Mouse (Mus musculus) T-helper 2 cell (primary cell): ENCODE data around the gene Renbp.

ENCODE experiments used
- in situ Hi-C: fragments of 300-600 bp; cut with MboI, MseI; formaldehyde crosslinking; loops from one replicate; pipeline ENCODE4 v1.15.1; 2025; ENCODE audit warnings: high pct_unique_total_duplicates

The Renbp gene

DNA sequence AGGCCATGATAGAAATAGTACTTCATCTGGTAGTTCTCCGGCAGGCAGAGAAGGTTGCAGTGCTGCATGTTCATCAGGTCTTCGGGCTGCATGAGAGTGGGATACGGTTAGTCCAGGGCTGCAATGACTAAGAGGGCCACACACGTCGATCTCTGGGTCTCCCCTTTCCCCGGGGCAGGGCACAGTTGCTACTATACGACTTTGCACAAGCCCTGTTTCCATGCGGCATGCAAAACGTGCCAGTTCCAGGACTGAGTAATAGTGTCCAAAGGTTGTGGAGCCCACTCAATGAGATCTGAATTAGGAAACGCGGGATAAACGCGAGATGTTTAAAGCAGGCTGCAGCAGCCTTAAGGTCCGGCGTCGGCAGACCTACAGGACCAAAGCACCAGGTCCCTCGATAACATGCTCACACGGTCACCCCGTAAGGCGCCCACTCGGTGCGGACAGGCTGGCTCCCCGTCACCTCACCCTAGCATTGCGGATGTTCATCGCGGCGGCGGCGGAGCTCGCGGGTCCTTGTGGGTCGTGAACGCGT is 9.3 kb downstream of the Renbp start:
- in situ Hi-C loops, result no loop called here

DNA sequence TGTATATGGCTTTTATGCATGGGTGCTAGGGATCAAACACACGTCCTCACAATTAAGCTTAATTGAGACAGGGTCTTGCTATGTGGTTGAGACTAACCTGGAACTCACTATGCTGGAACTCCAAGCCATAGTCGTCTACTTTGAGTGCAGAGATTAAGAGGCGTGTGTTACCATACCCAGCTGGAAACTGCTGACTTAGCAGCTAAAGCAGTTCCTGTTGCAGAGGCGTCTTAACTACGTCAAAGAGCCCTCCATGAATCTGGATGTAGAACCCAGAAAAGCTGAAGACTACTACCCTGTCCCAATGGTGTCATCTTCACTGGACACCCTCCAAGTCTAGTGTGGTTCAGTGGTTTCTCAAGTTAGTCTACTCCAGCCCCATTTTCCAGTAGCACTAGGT is 12.0 kb downstream of the Renbp start:
- in situ Hi-C loops, result no loop called here

DNA sequence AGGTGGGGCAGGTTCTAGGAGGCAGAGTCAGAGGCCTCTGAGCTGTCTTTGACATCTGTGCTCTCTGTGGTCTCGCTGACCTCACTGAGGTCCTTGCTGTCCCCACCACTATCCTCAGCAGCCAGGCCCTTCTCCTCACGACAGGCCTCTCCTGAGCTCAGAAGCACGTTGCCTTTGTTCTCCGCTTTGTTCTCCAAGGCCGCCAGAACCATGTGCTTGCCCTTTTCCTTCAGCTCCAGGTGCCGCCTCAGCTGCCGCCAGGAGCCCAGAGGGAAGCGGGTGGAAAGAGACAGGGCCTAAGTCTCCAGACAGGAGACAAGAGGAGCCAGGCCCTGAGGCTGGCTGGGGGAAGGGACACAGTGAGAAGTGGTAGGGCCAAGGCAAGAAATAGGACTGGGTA is 13.7 kb downstream of the Renbp start:
- in situ Hi-C loops, result no loop called here

DNA sequence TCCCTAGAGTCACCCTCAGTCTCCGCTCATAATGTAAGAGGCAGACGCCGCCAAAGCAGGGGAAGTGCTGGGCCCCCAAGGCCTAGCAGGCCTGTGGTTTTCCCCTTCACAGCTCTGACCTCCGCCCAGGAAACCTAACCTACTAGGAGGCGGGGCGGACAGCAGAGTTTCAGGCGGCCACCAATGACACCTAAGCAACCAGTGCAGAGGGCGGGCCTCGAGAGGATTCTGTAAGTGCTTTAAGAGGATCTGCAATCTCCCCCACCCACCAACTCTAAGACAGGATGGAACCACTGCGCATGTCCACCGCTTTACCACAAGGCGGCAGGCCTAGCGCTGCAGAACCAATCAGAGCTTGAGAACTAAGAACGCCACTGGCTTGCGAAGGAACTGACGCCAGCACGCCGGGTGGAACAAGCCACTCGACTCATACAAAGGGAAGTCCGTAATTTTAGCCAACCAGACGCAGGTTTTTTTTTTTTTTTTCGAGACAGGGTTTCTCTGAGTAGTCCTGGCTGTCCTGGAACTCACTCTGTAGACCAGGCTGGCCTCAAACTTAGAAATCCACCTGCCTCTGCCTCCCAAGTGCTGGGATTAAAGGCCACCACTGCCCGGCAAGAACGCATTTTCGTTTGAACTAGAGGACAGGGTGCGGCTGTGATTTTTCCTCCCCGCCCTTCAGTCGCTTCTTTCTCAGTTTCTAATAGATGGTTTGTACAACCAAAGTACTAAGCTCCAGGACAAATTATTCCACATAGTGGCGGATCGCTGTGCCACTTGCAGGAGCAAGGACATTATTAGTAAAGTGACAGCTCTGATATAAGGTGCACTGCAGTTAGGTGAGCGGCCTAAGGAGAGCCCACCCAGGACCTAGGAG is 15.6 kb downstream of the Renbp start:
- in situ Hi-C loops, result no loop called here

DNA sequence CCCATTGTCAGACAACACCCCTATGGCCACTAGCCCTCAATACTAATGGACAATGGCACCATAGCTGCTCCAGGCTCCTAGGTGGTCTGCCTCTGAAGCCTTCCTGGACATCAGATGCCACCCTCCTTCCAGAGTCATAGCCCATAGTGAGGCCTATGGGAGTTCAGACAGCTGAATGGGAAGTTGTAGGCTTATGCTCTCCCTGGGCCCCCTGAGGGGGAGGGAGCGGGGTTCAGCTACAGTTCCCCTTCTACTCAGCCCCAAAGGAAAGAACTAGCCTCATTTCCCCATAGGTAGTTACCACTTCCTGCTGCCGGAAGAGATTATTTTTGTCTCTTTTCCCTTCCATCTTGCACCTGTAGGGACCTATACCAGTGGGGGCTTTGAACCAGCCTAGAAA is 19.1 kb downstream of the Renbp start:
- in situ Hi-C loops, result no loop called here

DNA sequence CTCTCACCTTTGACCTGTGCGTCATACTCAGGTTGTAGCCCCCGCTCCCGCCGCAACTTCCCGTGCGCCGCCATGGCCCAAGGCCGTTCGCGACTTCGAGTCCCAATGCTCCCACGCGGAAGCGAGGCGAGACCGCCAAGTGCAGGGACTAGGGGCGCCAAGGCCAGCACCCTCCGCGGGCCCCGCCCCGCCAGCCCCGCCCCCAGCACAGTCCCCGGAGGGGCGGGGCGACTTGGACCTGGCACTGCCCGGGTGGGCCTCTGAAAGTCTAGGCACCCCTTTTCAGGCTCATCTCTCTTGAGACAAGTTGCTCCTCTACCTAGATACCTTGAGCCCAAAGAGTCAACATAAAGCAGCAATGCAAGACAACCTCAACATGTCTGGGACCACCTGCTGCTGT is 19.5 kb downstream of the Renbp start:
- in situ Hi-C loops, result no loop called here

DNA sequence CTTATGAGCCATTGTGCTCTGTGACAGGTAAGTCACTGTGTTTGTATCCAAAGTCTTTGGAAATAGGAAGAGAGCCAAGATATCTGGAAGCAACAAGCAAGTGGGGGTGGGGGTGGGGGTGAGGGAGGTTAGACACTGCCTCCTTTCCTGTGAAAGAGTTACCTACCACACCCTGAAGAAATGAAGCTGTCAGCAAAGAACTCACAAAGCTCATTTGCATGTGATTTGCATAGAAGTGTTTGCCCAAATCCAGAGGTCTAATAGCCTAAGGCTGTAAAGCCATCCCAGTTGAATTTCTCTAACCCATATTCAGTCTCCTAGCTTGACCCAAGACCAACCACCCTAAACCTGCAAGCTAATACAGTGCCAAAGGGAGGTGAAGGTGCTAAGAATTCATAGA is 20.2 kb downstream of the Renbp start:
- in situ Hi-C loops, result no loop called here

DNA sequence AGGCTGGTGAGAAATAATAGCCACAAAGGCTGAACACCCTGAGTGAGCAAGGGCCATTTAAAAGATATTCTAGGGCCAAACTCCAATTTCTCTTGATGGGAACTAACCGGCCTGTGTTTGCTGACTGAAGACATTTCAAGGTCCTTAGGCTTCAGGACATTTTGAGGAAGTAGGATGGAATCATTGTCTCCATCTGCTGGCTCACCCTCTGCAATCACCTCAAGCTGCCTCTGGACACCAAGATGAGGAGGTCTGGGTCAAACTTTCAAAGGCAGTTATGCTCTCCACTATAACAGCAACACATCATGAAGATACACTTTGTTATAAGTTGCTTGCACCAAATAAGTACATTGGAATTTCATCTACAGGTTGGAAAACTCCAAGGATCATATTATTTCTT is 20.6 kb downstream of the Renbp start:
- in situ Hi-C loops, result no loop called here

DNA sequence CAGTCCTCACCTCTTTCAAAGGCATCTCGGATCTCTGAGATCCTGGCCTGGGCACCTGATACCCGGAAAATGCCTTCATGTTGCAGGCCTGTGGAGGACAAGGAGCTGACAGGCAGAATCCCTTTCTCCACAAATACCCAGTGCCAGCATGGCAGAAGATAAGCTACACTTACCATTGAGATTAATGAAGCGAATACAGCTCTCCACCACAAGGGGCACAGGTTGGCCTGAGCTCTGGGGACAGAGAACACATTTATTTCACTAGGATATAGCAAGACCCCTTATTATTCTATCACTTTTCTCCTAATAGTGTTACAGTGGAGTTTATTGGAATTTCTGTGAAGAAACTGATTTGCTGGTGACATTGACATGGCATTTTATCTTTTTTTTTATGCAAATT is 32.7 kb downstream of the Renbp start:
- in situ Hi-C loops, result no loop called here

DNA sequence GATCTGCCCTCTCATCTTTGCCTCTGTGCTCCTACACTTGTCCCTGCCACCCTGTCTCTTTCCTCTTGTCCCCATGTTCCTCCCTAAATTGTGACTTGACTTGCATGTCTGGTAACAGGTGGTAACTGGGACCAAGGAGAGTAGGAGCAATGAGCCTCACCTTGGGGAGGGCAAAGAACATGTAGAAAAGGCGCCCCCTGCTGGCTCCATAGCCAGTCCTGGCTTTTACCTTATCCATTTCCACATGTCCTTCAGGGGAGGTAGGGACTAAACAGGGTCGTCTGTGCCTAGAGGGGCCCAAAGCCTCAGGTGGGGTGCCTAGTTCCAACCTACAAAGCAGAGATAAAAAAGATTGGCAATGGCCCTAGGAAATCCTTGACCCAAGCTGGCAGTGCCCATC is 34.9 kb downstream of the Renbp start, which contains the start of gene L1cam:
L1cam (minus strand) TSS at position 387 of the 400 bp plus-strand sequence.
- in situ Hi-C loops, result no loop called here

DNA sequence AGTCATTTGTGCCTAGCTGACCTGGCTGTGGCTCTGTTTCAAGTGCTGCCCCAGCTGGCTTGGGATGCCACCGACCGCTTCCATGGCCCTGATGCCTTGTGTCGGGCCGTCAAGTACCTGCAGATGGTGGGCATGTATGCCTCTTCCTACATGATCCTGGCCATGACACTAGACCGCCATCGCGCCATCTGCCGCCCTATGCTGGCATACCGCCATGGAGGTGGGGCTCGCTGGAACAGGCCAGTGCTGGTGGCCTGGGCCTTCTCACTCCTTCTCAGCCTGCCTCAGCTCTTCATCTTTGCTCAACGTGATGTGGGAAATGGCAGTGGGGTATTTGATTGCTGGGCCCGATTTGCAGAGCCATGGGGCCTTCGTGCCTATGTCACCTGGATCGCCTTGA is 37.8 kb downstream of the Renbp start:
- in situ Hi-C loops, result no loop called here

DNA sequence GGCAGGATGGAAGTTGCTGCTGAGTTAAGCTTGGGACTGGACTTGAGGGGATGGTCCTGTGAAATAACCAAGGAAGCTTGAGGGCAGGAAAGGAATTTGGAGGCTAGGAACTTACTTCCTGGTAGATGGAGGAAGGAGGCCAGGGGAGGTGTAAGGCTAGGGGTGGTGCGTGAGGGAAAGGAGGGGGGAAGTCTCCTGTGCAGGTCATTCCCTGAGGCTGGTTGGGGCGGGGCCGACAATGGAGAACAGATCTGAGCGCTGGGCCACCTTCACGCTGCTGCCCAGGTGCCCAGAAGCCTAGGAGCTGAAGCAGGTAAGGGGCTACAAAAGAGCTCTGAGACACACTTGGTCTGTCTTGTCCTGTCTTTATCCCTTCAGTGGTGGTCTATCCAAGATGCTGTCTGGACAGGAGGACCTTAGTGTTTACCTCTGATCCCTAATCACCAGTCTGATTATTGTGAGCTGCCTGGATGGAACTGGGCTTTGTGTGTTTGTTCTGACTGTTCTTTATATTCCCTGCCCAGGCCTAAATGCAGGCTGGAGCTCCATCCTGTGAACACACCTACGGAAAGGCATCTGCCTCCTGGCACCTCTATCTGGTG is 39.0 kb downstream of the Renbp start, which contains the start of gene Avpr2:
Avpr2 (plus strand) TSS at position 552 of the 602 bp plus-strand sequence.
- in situ Hi-C loops, result no loop called here

DNA sequence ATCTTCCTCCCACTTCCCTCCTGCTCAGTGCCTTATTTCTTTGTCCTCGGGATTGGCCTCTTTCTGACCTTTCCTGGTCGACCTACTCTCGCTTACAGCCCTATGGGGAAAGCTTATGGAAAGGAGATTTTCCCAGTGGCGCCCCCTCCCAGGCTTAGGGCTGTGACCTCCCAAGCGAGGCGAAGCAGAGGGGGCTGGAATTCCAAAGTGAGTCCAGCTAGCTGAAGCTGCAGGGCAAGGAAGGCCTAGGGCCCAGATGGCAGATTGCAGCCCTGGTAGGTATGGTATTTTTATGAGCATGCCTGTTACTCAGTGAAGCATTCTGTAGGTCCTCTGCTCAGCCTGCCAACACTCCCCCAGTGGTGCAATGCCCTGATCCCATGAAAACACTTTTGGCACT is 49.2 kb downstream of the Renbp start:
- in situ Hi-C loops, result no loop called here

DNA sequence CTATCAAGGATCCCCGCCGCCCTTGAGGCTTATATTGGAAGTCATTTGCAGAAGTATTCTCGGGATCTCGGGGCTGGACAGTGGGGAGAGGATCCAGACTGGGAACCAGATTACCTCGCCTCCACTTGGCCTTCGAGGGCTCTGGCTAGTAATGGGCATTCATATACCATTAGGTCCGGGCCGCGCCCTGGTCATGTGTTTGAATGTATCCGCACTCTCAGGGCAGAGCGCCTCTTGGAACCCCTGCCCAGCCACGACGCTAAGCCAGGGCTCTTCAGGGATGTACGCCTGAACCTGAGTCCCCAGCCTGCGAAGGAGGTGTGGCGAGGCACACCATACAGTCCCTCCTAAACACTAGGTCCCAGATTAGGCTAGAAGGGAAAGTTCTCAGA is 49.6 kb downstream of the Renbp start:
- in situ Hi-C loops, result no loop called here

DNA sequence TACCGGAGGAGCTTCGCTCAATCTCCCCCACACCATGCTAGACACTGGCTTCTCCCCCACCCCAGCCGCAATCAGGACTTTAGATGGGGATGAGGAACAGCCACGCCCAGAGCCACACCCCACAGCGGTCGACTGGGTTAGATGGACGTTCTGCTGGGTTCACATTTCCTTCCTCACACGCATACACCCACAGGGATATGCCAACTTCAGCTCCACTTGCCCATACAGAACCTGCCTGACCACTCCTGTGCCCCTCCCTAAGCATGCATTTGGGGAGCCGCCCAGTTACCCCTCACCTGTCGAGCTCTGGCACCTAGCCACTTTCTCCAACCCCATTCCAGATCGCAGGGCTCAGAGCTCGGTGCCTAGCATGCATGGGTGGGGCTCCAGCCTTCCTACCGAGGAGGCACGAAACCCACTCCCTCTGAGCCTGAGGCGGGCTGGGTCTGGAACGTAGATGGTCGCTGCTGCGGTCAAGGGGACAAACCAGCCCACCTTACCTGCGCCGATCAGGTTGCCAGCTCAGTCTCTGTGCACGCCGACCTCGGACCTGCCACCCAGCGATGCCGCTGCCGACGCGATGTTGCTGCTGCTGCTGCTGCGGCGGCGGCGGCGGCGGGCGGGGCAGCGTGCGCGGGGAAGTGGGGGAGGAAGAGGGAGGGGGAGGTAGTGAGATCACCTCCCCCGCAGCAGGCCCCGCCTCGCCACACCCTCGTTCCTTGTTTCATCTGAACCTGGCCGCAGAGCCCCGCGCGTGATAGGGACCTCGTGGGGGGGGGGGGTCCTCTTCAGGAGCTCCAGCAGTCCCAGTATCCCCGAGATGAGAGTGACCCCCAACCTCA is 50.2 kb downstream of the Renbp start:
- in situ Hi-C loops, result no loop called here

DNA sequence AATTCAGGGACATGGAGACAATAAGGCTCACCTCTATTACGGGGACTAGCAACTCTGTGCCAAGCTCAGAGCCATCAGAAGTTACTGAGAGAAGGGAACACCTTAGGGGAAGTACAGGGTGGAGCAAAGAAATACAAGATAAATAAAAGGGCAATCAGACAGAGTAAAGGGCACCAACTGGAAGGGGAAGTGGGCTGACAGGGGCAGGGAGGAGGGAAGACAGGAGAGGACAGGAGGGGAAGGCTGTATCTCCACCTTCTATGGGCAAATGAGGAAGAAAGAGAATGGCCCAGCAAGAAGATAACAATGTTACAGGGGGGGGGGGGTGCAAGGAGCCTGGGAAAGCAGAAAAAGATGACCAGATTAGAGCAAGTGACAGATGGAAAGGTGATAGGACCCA is 53.6 kb downstream of the Renbp start:
- in situ Hi-C loops, result no loop called here

DNA sequence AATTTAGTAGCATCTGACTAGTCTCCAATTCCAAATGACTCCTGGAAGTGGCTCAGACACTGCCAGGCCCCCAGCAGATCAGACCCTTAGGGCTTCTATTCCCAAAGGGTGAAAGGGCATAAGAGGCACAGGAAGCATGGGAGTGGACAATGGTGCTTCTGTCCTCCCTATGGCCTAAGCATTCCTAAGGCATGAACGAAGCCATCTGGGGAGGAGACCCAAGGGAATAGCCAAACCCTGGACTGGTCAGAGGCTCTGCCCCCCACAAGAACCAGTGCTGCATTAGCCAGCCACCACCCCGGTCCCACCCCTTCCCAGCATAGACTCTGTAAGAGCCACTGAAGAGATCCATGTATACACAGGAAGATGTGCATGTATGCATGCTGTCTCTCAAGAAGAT is 54.8 kb downstream of the Renbp start:
- in situ Hi-C loops, result no loop called here
